Mouse (Mus musculus): Measurements from ENCODE around the gene Zfp273. TPM values are rescaled to one million over a fixed set of nuclear protein-coding genes. Genes with fewer than 3 reads are reported as not detected.

Zfp273 gene
- polyA plus RNA-seq (2012; rRNA removed), result 5.9 and 6.6 TPM in 2 replicates

DNA sequence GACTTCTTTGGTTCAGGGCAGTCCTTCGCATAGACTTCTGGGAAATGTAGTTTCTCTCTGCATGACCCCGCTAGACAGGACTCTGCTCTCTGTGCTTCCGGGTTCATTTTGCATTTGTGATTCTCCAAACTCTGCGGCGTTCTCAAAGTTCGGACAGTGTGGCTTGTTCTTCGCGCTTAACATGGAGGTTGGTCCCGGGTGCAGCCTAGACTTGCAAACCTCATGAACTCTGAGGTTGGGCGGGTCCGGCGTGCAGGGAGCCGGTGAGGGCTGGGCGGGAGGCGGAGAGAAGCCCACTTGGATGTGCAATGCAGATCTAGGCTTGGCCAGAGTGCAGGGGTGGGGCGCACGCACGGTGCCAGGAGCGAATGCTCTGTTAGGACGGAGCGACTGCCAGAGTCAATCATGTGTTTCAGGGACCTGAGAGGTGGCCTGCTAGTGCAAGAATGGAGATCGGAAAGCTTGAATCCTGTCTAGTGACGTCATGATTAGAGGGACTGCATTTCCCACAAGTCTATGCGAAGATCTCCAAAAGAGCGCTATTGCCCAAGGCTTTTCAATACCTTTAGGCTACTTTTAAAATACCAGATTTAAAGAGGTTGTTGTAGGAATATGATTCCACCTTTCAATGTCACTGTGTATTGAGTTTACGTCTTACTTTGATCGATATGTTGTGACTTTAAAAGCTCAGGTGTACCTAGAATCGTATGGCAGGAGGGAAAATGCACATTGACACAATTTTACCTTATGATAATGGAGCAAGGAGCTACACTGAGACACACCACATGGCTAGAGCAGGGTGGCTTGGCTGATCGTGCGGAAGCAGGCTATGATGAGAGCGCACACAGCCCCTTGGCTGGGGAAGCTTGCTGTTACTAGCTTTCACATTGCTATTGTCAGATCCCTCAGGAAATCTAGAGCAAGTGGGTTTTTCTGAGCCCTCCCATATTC is at the start of gene Zfp273:
Zfp273 (plus strand) TSS at position 31 of the 951 bp plus-strand sequence.

DNA sequence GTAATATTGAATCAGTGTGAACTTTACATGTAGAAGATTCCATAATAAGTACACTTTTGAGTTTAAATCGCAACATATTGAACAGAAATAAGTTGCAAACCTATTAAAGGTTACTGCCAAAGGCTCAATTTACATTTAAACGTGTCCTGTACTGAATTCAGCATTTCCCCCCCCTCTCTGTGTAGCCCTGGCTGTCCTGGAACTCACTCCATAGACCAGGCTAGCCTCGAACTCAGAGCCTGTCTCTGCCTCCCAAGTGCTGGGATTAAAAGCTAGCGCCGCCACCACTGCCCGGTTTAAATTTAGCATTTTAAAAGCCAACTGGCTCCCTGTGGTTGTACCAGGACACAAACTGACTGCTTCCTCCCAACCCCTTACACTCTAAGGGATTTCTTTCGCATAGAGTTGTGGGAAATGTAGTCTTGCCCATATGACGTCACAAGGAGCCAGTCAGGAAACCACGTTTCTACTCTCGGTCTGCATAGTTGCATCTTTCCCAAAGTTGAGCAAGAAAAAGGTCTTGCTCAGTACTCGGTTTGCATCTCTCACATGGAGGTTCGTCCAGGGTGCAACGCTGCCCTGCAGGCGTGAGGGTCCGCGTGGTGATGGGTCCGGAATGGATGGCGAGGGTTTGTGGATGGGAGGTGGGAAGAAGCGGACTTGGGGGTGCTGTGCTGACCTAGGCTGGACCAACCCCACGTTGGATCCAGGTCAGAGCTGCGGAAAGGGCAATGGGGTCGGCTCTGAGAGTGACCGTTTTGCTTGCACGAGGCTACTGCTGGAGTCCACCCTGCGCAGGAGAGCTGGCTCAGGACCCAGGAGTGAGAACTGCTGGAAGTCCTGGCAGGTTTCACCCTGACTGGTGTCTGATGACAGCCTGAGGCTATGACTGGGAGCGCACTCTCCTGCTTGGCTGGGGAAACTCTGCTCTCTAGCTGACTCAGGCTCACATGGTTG is 34.0 kb upstream of the Zfp273 start, which contains the start of gene Zfp493:
Zfp493 (plus strand) TSS at position 429 of the 957 bp plus-strand sequence.

DNA sequence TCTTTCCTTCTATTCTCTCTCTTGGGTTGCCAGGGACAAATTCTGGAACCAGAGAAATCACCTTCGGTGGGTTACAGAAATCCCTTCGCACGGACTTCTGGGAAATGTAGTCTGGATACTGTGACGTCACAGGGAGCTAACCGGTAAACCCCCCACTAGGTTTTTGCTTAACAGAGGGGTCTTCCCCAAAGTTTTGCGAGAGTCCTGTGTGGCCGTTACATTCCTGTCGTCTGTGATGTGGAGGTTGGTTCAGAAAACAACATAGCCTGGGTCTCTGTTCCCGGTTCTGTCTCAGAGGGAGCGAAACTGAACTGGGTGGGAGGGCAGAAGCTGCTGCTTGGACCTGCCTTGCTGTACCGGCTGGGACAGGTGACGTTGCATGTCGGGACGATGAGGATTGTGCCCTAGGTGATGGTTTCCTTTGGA is 17.4 kb downstream of the Zfp273 start, which contains the start of gene Gm10037:
Gm10037 (plus strand) TSS at position 196 of the 426 bp plus-strand sequence.

DNA sequence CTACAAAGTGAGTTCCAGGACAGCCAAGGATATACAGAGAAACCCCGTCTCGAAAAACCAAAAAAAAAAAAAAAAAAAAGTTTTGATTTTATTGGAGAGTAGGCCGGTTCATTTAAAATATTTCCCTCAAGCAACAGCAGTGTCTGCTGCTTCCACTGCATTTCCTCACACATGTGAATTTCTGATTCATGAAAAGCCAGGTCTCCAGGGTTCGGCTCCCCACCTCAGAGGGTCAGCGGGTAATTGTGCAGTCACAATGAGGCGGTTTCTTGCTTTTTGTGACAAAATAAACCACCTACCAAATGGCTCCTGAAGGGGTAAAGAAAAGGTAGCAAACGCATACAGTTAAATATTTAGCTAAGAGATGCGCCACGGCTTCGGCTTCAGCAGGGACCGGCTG is 49.5 kb downstream of the Zfp273 start, which contains the start of gene BC048507:
BC048507 (plus strand) TSS at position 301 of the 400 bp plus-strand sequence.

Other genes with a start within 250 kb of the Zfp273 start
- 2.8 and 3.0 TPM in 2 replicates for gene Zfp729b, start 204.0 kb upstream of the Zfp273 start, polyA plus RNA-seq (2012; rRNA removed)
- not detected in 2 replicates for gene Gm49345, start 176.0 kb upstream of the Zfp273 start, polyA plus RNA-seq (2012; rRNA removed)
- gene Zfp729a, start 175.9 kb upstream of the Zfp273 start, polyA plus RNA-seq (2012; rRNA removed), result 3.4 and 4.6 TPM in 2 replicates
- 9.3 and 10.6 TPM in 2 replicates for gene Zfp738, start 126.7 kb upstream of the Zfp273 start, polyA plus RNA-seq (2012; rRNA removed)
- 6.9 and 8.0 TPM in 2 replicates for gene Zfp65, start 84.6 kb upstream of the Zfp273 start, polyA plus RNA-seq (2012; rRNA removed)
- gene Zfp85, start 58.5 kb upstream of the Zfp273 start, polyA plus RNA-seq (2012; rRNA removed), result 5.5 and 5.6 TPM in 2 replicates
- 2.3 and 2.7 TPM in 2 replicates for gene Zfp493, start 34.0 kb upstream of the Zfp273 start, polyA plus RNA-seq (2012; rRNA removed)
- gene Gm10037, start 17.4 kb downstream of the Zfp273 start, polyA plus RNA-seq (2012; rRNA removed), result 8.0 and 9.4 TPM in 2 replicates
- 0.14 TPM in 1 of 2 replicates, not detected in the other for gene BC048507, start 49.6 kb downstream of the Zfp273 start, polyA plus RNA-seq (2012; rRNA removed)

Measured in central nervous system, embryonic 14 days (tissue).